Mouse (Mus musculus): ENCODE data around the gene Qser1.

- TF ChIP-seq CTCF (IDR thresholded peaks at IDR 0.05; ENCODE audit: extremely low read depth, insufficient read length, insufficient replicate concordance, low read depth, low read length) (no peak), POLR2A (IDR thresholded peaks at IDR 0.05; ENCODE audit: low read depth, low read length) (no peak)
These were observed 2.2 kb downstream of the Qser1 start for GRCm38 (mm10) chr2:104814181-104814951.
